Mouse (Mus musculus): ENCODE data around the gene Pigm. TPM values are rescaled to one million over a fixed set of nuclear protein-coding genes. Genes with fewer than 3 reads are reported as not detected.

The Pigm gene
- total RNA-seq, 4 experiments from 2014 or later, result 11.1 to 13.2 (median 11.8) TPM

DNA sequence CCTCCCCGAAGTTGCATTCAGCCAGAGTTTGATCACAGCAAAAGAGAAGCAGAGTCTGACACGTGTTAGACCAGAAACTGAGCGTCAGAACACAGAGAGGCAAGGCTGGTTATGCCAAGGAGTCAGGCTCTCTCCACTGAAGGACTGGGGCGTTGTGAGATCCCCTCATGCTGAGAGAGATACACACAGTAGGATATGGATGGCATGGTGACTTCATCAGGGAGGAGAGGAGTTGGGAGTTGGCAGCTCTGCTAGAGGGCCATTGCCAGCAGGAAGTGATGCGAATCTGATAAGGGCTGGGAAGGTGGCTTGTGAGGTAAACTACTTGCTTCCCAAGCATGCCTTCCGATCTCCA, 37.9 kb downstream of the Pigm start:
- DNase-seq, result no peak

DNA sequence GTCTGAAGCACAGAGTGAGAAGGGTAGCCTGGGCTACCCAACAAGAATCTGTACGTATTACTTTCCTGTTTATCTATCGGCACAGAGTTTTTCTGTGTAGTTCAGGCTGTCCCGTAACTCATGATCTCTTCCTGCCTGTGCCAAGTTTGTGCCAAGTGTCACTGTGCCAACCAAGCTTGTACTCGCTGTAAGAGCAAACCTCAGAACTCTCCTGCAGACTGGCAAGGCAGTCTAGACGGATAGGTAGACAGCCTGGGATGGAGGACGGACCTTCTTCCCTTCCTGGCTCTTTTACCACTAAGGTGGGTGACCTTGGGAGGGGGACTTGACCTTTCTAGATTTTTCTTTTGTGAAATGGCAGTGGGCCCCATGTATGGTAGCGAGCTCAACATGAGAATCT, 38.7 kb downstream of the Pigm start:
- no peak for DNase-seq

- no peak for DNase-seq
These were observed 41.8 kb downstream of the Pigm start for GRCm38 (mm10) chr1:172418173-172418572.

DNA sequence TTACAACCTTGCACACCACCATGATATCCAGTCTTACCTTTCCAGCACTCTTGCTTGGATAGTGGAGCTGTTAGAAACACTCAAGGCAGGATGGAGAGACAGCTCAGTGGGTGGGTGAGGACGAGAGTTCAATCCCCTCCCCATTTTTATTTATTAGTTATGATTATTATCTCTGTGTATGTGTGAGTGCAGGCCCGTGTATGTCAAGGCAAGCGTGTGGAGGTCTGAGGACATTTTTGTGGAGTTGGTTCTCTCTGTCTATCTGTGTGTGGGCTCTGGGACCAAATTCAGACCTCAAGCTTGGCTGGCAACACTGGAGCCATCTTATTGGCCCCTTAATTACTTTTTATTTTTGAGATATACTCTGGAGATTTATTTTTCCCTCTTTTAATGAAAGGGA, 42.3 kb downstream of the Pigm start:
- no peak for DNase-seq

DNA sequence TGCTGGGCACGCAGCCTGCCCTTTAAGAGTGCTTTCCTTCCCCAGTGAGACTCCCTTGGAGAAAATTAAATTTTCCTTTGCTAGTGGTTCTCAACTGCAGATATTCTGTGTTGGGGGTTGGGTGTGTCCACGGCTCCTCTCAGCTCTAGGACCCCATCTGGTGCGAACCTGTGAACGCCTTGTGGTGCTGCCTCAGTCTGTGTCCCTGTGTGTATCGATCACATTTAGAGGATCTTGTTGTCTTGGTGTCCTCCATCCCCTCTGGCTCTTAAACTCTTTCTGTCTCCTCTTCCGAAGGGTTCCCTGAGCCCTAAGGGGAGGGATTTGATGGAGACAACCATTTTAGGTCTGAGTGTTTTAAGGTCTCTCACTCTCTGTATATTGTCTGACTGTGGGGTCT, 43.8 kb downstream of the Pigm start:
- DNase-seq, result no peak

DNA sequence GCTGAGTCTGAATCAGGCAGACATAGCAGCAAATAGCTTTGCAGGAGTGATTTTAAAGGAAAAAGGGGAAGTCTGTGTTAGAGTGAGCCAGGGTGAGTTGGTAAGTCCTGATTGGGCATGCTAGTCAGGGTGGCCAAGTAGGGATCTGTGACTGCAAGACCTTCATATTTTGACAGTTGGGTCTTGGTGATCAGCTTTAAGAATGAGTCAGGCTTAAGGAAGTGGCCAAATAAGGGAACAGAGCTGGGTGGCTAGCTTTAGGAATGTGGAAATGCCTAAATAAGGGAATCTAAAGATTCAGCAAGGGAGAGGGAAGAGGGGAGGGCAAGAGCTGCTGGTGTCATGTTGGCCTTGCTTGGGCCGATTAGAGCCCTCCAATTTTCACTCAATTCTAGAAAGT, 47.0 kb downstream of the Pigm start:
- DNase-seq, result no peak

GRCm38 (mm10) chr1:172426419-172426818, 50.1 kb downstream of the Pigm start:
- no peak for DNase-seq

DNA sequence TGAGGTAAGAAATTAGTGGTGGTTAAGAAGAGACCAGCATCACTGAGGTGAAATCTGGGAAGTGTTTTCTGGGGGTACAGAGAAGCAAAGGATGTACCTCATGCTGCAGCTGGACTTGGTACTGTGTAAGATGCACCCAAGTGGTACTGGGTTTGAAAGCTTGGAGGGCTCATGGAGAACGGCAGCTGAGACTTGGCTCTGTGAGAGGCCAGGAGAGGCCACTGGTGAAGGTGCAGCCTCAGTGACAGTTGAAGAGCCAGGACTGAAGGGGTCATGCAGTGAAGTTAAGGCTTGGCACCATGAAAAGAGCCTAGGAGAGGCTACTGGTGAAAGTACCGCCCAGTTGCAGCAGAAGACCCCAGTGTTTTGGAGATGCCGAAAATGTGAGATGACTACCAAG, 51.5 kb downstream of the Pigm start:
- no peak for DNase-seq

DNA sequence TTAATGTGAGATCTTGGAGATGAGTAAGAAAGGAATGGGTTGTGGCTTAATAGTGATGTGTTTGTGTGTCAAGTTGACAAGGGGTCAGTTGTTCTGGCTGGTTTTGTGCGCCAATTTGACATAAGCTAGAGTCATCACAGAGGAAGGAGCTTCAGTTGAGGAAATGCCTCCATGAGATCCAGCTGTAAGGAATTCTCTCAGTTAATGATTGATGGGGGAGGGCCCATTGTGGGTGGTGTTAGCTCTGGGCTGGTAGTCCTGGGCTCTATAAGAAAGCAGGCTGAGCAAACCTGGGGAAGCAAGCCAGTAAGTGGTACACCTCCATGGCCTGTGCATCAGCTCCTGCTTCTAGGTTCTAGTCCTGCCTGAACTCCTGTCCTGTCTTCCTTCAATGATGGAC, 52.3 kb downstream of the Pigm start:
- no peak for DNase-seq

- DNase-seq, result no peak
These were observed 54.4 kb downstream of the Pigm start for GRCm38 (mm10) chr1:172430731-172431220.

DNA sequence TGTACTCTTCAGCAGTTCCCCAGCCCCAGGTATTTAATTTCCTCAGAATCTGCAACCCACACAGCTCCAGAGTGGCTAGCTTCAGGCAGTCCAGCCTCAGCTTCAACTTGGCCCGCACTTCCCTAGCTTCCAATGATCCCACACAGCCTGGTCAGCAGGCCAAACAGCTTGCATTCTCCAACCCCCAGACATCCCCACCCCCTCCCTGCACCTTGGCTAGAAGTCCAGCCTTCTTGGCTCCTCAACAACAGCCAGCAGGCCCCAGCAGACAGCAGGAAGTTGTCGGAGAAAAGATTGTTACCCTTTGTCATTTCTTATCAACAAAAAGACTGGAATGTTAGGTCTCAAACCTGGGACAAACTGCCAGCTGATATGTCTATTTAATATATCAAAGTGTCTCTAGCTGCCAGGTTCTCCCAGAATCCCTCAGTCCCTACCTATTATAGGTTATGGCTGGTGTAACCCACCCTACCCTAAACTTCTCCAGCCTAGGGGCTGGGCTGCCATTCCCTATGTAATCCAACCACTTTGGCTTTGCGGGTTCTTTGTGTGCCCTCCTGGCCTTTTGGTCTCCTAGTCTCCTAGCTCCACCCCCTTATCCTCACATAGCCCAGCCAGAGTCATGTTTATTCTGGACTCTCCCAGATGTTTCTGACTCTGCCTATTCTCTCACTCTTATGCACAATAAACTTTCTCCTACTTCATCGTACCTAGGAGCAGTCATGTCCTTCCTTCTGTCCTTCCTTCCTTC, 55.7 kb downstream of the Pigm start:
- no peak for DNase-seq

DNA sequence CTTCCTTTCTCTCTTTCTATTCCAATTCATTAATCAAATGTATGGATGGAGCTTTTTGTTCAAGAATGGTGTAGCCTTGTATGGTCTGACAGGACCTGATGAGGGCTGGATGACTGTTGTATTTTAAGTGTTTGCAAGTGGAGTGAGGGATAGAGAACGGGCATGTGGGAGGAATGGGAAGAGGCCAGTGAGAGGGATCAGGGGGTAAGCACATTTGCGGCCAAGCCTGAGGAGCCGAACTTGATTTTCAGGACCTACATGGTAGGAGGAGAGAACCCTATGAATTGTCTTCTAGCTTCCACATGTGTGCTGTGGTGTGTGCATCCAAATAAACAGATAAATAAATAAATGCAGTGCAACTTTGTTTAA, 56.2 kb downstream of the Pigm start:
- DNase-seq, result no peak

DNA sequence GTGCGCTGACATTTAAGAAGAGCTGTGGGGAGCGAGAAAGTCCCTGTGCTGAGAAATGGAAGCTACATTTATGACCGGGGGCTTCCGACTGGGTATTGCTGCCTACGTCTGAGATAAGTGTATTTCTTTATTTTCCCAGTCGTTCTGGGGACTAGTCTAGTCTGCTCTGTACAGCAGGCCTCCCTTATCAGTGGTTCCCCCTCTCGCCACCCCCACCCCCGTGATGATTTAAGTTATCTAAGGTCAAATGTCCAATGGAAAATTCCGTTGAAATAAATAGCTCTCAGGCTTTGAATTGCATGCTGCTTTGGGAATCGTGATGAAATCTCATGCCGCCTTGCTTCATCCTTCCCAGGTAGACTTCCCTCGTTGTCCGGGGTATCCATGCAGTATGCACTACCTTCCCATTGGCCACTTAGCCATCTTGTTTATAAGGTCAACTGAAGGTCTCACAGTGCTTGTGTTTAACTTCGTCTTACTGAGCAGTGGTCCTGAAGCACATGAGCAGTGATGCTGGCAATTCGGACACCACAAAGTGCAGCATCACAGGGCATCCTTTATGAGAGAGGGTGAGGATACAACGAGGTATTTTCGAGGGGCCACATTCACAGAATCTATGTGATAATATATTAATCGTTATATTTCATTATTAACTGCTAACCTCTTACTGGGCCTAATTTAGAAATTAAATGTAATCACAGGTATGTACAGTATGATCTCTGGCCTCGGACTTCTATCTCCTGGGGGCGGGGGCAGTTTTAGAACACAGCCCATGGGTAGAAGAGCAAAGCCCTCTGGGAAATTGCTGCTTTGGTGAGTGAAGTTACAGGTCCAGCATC, 56.9 kb downstream of the Pigm start:
- DNase-seq, result no peak

Other genes with a start within 250 kb of the Pigm start
- gene Pex19, start 249.8 kb upstream of the Pigm start, total RNA-seq (2022), result 100 to 1,000 TPM in 3 of 4 experiments, 10 to 100 TPM in 1; 99.8 to 153 (median 120) TPM
- gene Dcaf8, start 228.5 kb upstream of the Pigm start, total RNA-seq (2022), result 100 to 1,000 TPM; 141 to 189 (median 156) TPM
- 10 to 100 TPM; 48.4 to 89.7 (median 63.1) TPM for gene Pea15a, start 169.7 kb upstream of the Pigm start, total RNA-seq (2022)
- gene Casq1, start 156.7 kb upstream of the Pigm start, total RNA-seq (2022), result under 1 TPM in 3 of 4 experiments, not detected in 1; 0.21 to 0.30 (median 0.29) TPM
- gene Atp1a4, start 118.1 kb upstream of the Pigm start, total RNA-seq (2022), result 1 to 10 TPM in 2 of 4 experiments, under 1 TPM in 2; 0.12 to 1.1 (median 0.76) TPM
- gene Igsf8, start 114.9 kb upstream of the Pigm start, total RNA-seq (2022), result 10 to 100 TPM; 32.7 to 37.0 (median 35.8) TPM
- gene Atp1a2, start 78.5 kb upstream of the Pigm start, total RNA-seq (2022), result 100 to 1,000 TPM in 1 of 4 experiments, 10 to 100 TPM in 3; 34.9 to 107 (median 92.5) TPM
- under 1 TPM; 0.10 to 0.95 (median 0.48) TPM for gene Kcnj9, start 47.2 kb upstream of the Pigm start, total RNA-seq (2022)
- gene Kcnj10, start 35.3 kb upstream of the Pigm start, total RNA-seq (2022), result 1 to 10 TPM; 1.0 to 2.6 (median 1.7) TPM
- gene Slamf9, start 98.8 kb downstream of the Pigm start, total RNA-seq (2022), result 10 to 100 TPM in 1 of 4 experiments, 1 to 10 TPM in 3; 5.2 to 11.3 (median 6.2) TPM
- gene Igsf9, start 105.2 kb downstream of the Pigm start, total RNA-seq (2022), result 1 to 10 TPM; 1.5 to 6.6 (median 3.6) TPM
- gene Tagln2, start 123.5 kb downstream of the Pigm start, total RNA-seq (2022), result 10 to 100 TPM; 68.5 to 90.2 (median 77.9) TPM
- under 1 TPM; 0.17 to 0.62 (median 0.36) TPM for gene Cfap45, start 144.3 kb downstream of the Pigm start, total RNA-seq (2022)
- gene Vsig8, start 179.4 kb downstream of the Pigm start, total RNA-seq (2022), result 1 to 10 TPM in 1 of 4 experiments, under 1 TPM in 2, not detected in 1; 0.38 to 1.1 (median 0.43) TPM
- gene Slamf8, start 214.0 kb downstream of the Pigm start, total RNA-seq (2022), result 1 to 10 TPM in 1 of 4 experiments, under 1 TPM in 3; 0.17 to 1.1 (median 0.89) TPM
- not detected for gene Fcrl6, start 226.0 kb downstream of the Pigm start, total RNA-seq (2022)

All from adrenal gland, adult 8-10 months (tissue).